Mouse (Mus musculus): Measurements from ENCODE around the gene Samd4. TPM values are rescaled to one million over a fixed set of nuclear protein-coding genes. Genes with fewer than 3 reads are reported as not detected.

The Samd4 gene
- polyA plus RNA-seq, 1 experiment: 2.3 TPM

GRCm38 (mm10) chr14:47032140-47032539 is 149.5 kb downstream of the Samd4 start:
- Histone ChIP-seq H3K4me1 (ENCODE audit: control insufficient read depth, insufficient read depth, low read length) (no peaks in the 10 kb centered on the region), H3K4me3 (ENCODE audit: insufficient read depth, low read length) (no peak overlapping the region), H3K27ac (ENCODE audit: insufficient read depth, low read depth, low read length) (no peak overlapping the region)
- TF ChIP-seq POLR2A (IDR thresholded peaks at IDR 0.05; ENCODE audit: borderline replicate concordance, low read depth, low read length): no peak

- no peaks in the 10 kb centered on the region for H3K4me1 ChIP-seq (ENCODE audit: control insufficient read depth, insufficient read depth, low read length)
- H3K4me3 ChIP-seq (ENCODE audit: insufficient read depth, low read length): no peak overlapping the region
- no peak for TF ChIP-seq CTCF (IDR thresholded peaks at IDR 0.05; ENCODE audit: low read depth, low read length)
- TF ChIP-seq POLR2A (IDR thresholded peaks at IDR 0.05; ENCODE audit: borderline replicate concordance, low read depth, low read length): no peak
- H3K27ac ChIP-seq (ENCODE audit: insufficient read depth, low read depth, low read length): no peak overlapping the region
Observed at GRCm38 (mm10) chr14:47033423-47033822, 150.8 kb downstream of the Samd4 start.

GRCm38 (mm10) chr14:47041699-47042098 is 159.0 kb downstream of the Samd4 start:
- no peak for TF ChIP-seq POLR2A (IDR thresholded peaks at IDR 0.05; ENCODE audit: borderline replicate concordance, low read depth, low read length)
- no peak for TF ChIP-seq CTCF (IDR thresholded peaks at IDR 0.05; ENCODE audit: low read depth, low read length)
- no peaks in the 10 kb centered on the region for H3K4me1 ChIP-seq (ENCODE audit: control insufficient read depth, insufficient read depth, low read length)
- no peak overlapping the region for H3K4me3 ChIP-seq (ENCODE audit: insufficient read depth, low read length)
- no peak overlapping the region for H3K27ac ChIP-seq (ENCODE audit: insufficient read depth, low read depth, low read length)

- no peak overlapping the region for H3K27ac ChIP-seq (ENCODE audit: insufficient read depth, low read depth, low read length)
- TF ChIP-seq CTCF (IDR thresholded peaks at IDR 0.05; ENCODE audit: low read depth, low read length): no peak
- no peak for TF ChIP-seq POLR2A (IDR thresholded peaks at IDR 0.05; ENCODE audit: borderline replicate concordance, low read depth, low read length)
- H3K4me3 ChIP-seq (ENCODE audit: insufficient read depth, low read length): no peak overlapping the region
- H3K4me1 ChIP-seq (ENCODE audit: control insufficient read depth, insufficient read depth, low read length): no peaks in the 10 kb centered on the region
Observed at GRCm38 (mm10) chr14:47049051-47049450, 166.4 kb downstream of the Samd4 start.

- Histone ChIP-seq H3K4me1 (ENCODE audit: control insufficient read depth, insufficient read depth, low read length) (no peaks in the 10 kb centered on the region), H3K4me3 (ENCODE audit: insufficient read depth, low read length) (no peak overlapping the region), H3K27ac (ENCODE audit: insufficient read depth, low read depth, low read length) (no peak overlapping the region)
- TF ChIP-seq POLR2A (IDR thresholded peaks at IDR 0.05; ENCODE audit: borderline replicate concordance, low read depth, low read length): no peak
- TF ChIP-seq CTCF (IDR thresholded peaks at IDR 0.05; ENCODE audit: low read depth, low read length): no peak
Observed at GRCm38 (mm10) chr14:47051743-47052610, 169.3 kb downstream of the Samd4 start.

- no peaks in the 10 kb centered on the region for H3K4me1 ChIP-seq (ENCODE audit: control insufficient read depth, insufficient read depth, low read length)
- H3K4me3 ChIP-seq (ENCODE audit: insufficient read depth, low read length): no peak overlapping the region
- no peak overlapping the region for H3K27ac ChIP-seq (ENCODE audit: insufficient read depth, low read depth, low read length)
- TF ChIP-seq CTCF (IDR thresholded peaks at IDR 0.05; ENCODE audit: low read depth, low read length) (no peak), POLR2A (IDR thresholded peaks at IDR 0.05; ENCODE audit: borderline replicate concordance, low read depth, low read length) (no peak)
Observed at GRCm38 (mm10) chr14:47053101-47053500, 170.4 kb downstream of the Samd4 start.

- Histone ChIP-seq H3K4me3 (ENCODE audit: insufficient read depth, low read length) (no peak overlapping the region), H3K4me1 (ENCODE audit: control insufficient read depth, insufficient read depth, low read length) (no peaks in the 10 kb centered on the region), H3K27ac (ENCODE audit: insufficient read depth, low read depth, low read length) (no peak overlapping the region)
- TF ChIP-seq CTCF (IDR thresholded peaks at IDR 0.05; ENCODE audit: low read depth, low read length) (no peak), POLR2A (IDR thresholded peaks at IDR 0.05; ENCODE audit: borderline replicate concordance, low read depth, low read length) (no peak)
Observed at GRCm38 (mm10) chr14:47053824-47054223, 171.2 kb downstream of the Samd4 start.

GRCm38 (mm10) chr14:47058969-47059368 is 176.3 kb downstream of the Samd4 start:
- Histone ChIP-seq H3K4me1 (ENCODE audit: control insufficient read depth, insufficient read depth, low read length) (no peaks in the 10 kb centered on the region), H3K4me3 (ENCODE audit: insufficient read depth, low read length) (no peak overlapping the region), H3K27ac (ENCODE audit: insufficient read depth, low read depth, low read length) (no peak overlapping the region)
- TF ChIP-seq POLR2A (IDR thresholded peaks at IDR 0.05; ENCODE audit: borderline replicate concordance, low read depth, low read length) (no peak), CTCF (IDR thresholded peaks at IDR 0.05; ENCODE audit: low read depth, low read length) (no peak)

- no peaks in the 10 kb centered on the region for H3K4me1 ChIP-seq (ENCODE audit: control insufficient read depth, insufficient read depth, low read length)
- no peak overlapping the region for H3K4me3 ChIP-seq (ENCODE audit: insufficient read depth, low read length)
- TF ChIP-seq POLR2A (IDR thresholded peaks at IDR 0.05; ENCODE audit: borderline replicate concordance, low read depth, low read length) (no peak), CTCF (IDR thresholded peaks at IDR 0.05; ENCODE audit: low read depth, low read length) (no peak)
- H3K27ac ChIP-seq (ENCODE audit: insufficient read depth, low read depth, low read length): no peak overlapping the region
Observed at GRCm38 (mm10) chr14:47065067-47065466, 182.4 kb downstream of the Samd4 start.

- H3K4me1 ChIP-seq (ENCODE audit: control insufficient read depth, insufficient read depth, low read length): no peaks in the 10 kb centered on the region
- H3K4me3 ChIP-seq (ENCODE audit: insufficient read depth, low read length): no peak overlapping the region
- H3K27ac ChIP-seq (ENCODE audit: insufficient read depth, low read depth, low read length): no peak overlapping the region
- no peak for TF ChIP-seq POLR2A (IDR thresholded peaks at IDR 0.05; ENCODE audit: borderline replicate concordance, low read depth, low read length)
- no peak for TF ChIP-seq CTCF (IDR thresholded peaks at IDR 0.05; ENCODE audit: low read depth, low read length)
Observed at GRCm38 (mm10) chr14:47066901-47067300, 184.2 kb downstream of the Samd4 start.

Measured in bone marrow macrophage, adult 2 months (primary cell).